Mouse (Mus musculus) left cerebral cortex, adult 18-20 months (tissue): ENCODE data around the gene Tenm4. TPM values are rescaled to one million over a fixed set of nuclear protein-coding genes. Genes with fewer than 3 reads are reported as not detected.

Source experiments
- DNase-seq, 2 experiments: peaks; one replicate each; pipeline ENCODE4 v3.0.0; 2021 to 2022; ENCODE audit warnings: low spot score in 2 of 2, mixed read lengths in 1 of 2
- total RNA-seq, 2 experiments: library from RNA; stranded (reverse); gene quantifications; 2 replicates each; pipeline ENCODE4 v1.2.3; 2021

The Tenm4 gene
- total RNA-seq, 2 experiments from 2014 or later = 126 to 135 TPM

DNA sequence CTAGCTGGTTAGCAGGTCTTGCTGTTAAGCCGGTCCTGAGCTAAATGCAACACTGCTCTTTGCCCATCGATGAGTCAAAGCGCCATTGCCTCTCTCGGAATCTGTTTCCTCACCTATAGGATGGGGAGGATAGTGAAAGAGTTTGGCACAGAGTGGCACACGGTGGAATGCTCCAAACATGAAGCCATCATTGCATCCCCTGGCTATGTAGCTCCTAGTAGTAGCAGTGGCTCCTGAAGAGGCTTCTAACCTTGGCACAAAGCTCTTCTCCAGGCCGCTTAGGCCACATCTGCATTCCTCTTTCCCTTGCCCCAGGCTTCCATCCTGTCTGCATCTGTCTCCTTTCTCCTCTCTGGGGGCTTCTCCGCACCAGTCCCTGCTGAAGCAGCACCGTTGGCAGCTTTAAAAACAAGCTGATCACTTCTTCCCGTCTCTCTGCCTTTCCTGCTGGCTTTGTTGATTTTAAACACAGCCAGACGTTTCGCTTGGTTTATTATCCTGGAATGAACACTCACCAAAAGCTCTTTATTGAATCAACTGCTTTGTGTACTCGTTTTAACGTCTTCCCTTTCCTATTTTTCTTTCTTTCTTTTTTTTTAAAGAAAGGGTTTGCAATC, 626.8 kb downstream of the Tenm4 start:
- no peak for DNase-seq

DNA sequence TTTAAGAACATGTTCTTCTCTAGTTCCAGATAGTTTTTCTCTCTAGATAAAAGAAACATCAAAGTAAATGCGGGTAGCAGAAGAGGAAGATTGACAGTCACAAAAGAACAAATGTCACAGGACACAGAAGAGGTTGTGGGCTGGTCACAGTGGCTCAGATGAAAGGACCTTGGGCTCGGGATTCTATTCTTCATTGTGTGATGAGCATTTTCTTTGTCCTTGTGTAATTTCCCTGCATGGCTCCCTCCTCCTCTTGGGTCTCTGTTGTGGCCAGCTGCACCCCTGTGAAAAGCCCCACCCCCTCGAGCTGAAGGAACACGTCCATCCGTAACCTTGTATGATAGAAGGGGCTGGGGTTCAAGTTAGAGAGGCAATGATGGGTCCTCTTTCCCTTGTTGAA, 628.8 kb downstream of the Tenm4 start:
- DNase-seq = no peak

DNA sequence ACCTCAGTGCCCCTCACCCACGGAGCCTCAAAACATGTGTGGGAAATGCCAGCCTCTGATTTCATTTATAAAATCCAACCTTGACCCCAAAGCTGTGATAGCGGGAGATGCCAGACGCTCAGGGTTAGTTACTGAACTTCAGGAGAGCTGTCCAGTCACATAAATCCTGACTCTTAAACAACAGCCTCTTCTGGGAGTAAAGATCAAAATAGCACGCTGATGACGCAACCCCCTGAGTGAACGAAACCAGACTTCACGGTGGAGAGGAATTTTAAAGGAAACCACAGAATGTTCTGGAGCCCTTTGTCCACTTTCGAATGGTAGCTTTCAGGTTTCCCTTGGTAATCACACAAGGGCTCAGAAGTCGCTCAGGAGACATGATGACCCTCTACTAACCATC, 630.3 kb downstream of the Tenm4 start:
- no peak for DNase-seq

DNA sequence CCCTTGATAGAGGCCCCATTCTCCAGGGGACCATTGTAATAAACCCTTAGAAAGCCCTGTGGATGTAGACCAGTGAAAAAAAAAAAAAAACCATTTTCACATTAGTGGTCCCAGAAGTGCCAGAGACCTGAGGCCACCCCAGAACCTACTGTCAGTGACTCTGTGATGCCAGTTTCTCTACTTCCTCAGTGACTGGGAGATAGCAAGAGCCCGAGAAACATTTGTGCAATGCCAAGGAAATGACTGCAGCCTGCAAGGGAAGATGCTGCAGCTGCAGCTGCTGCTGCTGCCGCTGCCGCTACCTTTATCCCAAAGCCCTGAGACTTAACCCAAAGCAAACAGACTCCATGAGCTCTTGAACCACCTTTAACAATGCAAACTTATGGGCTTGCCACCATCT, 631.2 kb downstream of the Tenm4 start:
- no peak for DNase-seq

DNA sequence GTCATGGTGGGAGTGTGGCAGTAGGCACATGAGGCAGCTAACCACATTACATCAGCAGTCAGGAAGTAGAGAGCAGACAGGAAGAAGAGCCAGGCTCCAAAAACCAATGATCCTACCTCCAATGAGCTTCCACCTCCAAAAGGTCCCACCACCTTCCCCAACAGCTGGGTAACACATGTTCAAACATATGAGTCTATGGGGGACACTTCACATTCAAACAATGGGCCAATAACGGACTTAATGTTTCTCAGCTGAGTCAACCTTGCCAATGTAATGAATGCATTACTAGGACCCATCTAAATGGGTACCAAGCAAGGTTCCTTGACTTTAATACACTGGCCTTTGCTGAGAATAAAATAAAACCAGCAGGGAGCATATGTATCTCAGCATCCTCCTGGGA, 635.5 kb downstream of the Tenm4 start:
- no peak for DNase-seq

DNA sequence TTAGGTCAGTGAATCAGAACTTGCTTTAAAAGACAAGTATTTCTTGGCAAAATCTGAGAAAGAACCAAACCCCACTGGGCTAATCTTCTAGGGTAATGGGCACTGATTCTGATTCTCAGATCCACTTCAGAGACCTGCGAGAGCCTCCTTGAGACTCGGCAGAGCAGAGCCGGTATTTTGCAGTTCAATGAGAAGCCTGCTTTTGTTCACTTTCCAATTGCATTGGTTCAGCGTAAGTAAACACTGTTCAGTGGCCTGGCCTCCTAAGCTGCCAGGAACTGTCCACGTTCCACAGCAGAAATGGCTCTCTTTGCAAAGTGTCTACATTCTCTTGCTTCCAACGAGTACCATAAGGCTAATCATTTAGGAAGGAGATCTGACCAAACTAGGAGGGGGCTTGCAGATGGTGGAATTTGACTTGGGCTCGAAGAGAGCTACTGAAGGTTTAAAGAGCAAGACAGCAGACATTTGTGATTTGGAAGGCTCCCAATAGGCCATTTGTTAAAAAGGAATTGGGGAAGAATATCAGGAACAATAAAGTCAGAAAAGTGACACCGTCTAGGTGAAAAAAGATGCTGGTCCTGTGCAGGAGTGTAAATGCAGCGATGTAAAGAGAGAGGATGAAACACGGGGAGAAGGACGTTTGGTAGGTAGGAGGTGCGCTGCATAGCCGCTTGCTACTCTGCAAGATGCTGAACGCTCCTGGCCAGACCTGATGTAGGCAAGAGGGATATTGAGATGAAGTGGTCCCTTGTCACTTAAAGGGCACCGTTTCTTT, 636.4 kb downstream of the Tenm4 start:
- no peak for DNase-seq

DNA sequence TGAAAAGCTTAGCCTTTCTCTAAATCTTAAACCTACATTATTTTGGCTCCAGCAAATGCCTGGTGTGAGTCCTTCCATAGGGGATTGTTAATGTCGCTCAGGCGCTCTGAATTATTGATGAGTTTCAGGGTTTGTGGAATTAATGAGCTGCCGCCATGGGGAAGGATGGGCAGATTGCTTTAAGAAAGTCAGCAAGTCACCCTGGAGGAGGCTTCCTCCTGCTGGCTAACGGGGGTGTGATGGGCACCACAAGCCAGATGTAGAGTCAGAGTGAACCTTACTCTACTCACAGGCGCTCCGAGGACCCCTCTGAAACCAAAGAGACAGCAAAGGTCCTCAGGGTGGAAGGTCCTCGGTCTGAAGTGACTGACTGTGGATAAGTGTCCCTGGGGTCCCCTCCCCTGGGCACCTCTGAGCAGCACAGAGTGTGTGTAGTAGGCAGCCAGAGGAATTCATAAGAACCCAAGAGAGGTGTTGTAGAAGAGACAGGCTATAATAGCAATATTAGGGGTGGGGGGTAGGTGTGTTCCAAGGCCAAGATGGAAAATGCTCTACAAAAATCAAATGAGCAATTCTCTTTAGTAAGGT, 637.1 kb downstream of the Tenm4 start:
- DNase-seq = no peak

DNA sequence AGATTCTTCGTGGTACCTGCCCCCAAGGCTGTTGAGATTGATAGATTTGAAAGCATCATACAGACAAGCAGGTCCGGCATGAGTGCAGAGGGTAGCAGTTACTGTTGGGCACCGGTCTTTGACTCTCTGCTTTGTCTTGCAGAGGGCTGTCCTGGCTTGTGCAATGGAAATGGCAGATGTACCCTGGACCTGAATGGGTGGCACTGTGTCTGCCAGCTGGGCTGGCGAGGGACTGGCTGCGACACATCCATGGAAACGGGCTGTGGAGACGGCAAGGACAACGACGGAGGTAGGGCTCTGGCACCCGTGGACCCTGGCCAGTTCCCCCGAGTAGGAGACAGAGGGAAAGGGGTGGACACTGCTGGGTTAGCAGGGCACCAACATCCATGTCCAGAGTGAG, 640.6 kb downstream of the Tenm4 start:
- DNase-seq = no peak

DNA sequence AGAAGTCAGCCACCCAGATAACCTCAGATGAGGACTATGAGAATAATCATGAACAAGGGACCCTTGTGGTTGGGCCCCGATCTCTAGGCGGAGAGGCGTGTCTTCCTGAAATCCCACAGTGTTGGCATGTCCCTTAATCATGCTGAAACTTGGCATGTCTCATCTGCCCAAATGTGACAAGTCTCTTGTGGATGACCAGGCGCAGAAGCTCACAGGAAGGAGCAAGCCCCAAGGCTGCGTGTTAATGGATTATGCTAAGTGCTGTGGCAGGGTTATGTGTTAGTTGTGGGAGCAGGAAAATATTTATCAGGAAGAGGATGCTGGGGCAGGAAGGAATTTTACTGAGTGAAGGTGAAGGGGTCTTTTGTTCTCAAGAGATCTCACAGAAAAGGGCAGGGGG, 642.0 kb downstream of the Tenm4 start:
- no peak for DNase-seq

DNA sequence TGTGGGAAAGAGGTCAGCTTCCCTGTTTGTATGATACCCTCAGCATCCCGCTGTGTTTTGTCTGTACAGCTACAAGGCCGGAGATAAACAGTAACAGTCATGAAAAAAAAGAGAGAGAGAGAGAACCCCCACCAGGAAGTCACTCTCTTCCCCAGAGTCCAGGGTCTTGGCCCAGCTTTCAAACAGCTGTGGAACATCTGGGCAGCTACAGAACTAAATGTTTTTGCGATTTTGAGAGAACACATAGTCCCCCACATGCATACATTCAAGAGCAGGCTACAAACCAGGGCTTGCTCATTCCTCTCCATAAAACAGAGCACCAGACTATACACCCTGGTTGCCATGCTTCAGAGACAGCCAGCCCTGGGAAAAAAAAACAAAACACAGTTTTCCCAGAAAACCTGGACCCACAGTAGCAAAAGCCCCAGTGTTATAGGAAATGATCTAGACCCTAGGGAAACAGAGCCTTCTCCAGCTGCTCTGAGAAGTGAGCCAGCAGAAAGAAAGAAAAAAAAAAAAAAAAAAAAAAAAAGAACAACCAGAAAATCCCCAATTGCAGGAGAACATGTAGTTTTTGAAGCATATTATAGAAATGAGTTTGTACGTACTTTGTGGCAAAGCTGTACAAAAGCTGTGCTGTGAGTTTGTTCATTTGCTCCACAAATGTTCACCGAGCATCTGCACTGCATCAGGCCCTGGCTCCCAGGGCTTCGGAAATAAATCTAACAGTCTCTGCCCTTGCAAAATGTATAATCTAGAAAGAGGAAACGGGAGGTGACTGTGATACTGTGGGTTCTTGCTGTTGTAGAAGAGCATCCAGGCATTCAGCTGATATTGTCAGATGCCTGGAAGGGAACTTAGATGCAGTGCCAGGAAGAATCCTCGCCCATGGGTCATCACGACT, 642.7 kb downstream of the Tenm4 start:
- no peak for DNase-seq

DNA sequence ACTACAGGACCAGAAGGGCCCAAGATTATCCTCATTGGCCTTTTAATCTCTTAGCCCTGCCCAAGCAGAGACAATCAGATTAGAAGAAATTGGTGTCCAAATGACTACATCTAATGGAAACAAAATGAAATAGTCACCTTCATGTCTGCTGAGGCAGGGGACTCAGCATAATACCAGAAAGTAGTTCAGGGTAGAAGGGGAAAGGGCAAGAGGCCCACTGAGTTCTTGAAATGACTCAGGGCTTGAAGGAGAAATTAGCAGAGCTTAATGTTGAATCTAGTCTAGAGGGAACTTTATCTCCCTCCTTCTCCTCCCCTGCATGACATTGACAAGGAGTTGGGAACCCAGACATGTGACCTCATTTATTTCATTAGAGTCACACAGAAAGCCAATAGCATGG, 643.5 kb downstream of the Tenm4 start:
- no peak for DNase-seq

DNA sequence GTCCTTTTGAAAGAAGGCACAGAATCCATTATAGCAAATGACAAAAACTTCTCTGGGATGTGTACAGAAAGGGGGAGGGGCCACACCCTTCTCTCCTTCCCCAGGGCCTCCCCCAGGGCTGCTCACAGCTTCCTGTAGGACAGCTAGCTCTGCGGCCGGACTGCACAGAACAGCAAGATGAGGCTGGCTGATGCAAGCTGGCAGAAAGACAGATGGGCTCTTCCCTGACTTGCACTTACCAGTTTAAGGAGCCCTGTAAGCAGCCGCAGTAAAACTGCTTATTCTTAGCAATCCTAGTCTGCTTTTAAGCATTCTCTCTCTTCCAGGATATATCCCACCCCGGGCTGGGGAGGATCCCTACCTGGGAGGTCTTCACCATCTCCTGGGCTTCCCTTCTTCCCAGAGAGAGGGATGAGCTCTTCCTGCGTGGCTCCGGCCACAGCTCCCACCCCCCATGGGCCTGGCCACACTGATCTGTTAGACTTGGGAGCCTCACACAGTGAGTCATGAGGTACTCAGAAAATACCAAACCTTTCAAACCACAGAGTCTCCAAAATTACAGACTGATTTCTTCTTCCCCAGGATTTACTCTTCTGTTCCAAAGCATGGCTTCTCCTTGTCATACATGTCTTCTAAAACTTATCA, 646.1 kb downstream of the Tenm4 start:
- peak; percentile 33 to 38 for DNase-seq

DNA sequence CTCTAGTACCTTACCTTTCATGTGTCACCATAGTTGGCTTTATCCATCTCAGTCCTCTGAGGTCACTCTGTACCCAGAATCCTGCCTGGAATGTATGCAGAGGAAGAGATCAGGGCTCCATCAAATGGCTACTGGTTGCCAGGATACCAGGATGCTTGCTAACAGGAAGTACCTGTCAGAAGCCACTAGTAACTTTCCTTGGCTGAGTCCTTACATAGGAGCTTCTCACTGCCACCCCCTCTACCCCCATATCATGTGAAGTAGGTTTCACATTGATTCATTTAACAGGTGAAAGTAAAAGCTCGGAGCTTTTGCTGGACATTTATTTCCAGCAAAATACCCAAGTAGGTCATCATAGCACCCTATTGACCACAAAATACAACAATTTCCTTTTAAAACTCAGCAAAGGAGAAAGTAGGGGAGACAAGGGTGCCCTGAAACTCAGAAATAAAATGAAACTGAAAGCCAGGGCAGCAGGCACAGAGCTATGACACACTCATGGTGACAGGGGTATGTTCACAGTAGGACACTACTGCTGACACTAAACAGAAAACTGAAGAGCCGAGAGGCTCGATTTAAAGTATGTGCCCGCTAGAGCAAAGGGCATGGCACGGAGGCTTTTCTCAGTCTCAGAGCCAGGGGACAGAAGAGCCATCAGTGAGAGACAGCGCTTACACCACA, 647.3 kb downstream of the Tenm4 start:
- no peak for DNase-seq

DNA sequence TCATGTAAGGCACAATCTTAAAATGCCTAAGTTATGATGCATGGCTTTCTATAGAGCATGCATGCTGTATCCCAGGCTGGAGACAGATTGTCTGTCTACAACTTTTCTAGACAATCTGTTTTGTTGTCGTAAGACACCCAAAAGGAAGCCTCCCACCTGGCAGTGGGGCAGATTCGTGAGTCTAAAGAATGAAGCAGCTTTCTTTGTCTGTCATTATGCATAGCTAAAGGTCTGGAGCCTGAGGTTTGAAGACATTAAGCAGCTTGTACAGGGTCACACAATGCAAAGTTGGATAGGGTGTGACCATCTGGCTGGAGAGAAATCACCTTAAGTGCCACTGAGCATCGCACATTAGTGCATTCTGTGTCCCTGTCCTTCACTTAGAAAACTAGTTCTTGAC, 648.5 kb downstream of the Tenm4 start:
- DNase-seq = peak in 1 of 2 experiments; percentile 36

DNA sequence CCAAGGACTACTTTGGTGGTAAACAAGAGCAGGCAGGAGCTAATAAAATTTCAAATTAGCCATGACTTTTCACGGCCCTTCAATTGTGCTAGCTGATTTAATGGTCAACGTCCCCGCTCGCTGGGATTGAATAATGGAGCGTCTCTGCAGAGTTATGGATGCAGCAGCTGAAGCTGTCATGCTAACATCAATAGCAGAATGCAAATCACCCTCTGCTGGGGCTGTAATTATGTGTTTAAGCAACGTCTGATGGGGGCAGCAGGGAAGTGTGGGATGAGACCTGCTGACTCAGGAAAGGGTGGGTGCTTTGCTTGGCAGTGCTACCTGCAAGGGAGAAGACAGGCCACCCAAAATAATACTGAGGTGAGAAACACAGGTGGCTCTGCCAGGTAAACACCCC, 649.3 kb downstream of the Tenm4 start:
- DNase-seq = no peak

DNA sequence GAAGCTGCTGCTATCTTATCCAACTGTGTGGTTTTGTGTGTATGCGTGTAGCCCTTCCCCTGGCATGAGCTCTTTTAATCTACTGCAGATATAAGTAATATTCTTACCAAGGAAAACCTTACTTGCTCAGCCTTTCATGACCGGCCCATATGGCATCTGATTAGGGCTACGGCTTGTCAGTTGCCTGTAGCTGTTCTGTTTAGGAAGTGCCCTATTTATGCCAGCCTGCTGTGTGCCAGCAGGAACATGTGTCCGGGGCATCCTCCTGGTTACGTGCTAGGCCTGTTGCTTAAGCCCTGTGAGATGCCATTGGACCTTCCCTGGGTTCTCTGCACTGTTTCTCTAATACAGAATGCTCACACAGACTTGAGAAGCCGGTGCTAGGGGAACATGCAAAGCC, 655.1 kb downstream of the Tenm4 start:
- no peak for DNase-seq

DNA sequence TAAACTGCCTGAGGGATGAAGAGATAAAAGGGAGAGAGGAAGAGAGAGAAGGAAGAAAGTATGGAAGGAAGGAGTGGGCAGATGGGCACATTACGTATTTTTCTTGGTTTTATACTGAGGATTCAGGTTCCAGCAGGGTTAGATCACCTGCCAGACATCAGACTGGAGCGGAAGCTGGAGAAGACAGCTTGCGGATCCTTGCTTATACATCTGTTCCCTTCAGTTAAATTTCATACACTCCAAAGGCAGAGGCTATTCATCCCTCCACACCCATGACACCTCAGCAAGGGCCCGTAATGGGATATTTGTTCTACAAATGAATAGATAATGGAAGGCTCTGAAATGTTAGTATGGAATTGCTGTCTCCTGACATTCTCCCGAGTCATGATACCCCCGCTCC, 655.6 kb downstream of the Tenm4 start:
- DNase-seq = no peak

DNA sequence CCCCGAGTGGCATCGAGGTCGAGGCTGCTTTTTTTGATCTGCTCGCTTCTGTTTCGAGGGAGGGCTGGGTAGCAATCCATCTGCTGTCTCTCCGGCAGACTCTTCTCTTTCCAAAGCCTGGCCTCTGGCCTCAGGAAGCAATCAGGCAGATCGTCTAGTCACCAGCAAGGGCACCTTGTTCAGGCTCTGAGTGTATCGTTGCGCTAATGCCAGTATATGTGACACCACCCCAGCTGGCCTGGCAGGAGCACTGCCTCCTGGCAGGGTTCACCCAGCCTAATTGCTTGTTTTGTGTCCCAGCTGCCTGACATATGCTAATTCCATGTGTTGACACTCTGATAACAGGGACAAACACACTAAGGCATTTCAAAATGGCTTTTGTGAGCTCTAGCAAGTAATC, 661.5 kb downstream of the Tenm4 start:
- DNase-seq = no peak

DNA sequence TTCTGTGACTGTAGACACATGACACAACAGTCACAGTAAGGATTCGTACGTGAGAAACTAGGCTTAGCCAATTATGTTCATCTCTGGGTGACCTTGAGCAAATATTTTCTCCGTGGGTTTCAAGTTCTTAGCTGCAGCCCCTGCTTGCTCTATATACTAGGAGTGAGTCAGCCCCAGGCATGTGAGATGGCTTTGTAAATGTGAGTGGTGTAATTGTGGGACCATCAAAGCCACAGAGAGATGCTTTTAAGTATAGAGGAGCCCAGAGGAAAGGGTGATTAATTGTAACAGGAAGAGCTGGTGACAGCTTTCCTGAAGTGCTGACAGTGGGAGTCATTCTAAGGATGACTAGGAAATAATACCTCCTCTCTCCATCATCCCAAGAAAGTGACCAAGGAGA, 662.0 kb downstream of the Tenm4 start:
- no peak for DNase-seq

DNA sequence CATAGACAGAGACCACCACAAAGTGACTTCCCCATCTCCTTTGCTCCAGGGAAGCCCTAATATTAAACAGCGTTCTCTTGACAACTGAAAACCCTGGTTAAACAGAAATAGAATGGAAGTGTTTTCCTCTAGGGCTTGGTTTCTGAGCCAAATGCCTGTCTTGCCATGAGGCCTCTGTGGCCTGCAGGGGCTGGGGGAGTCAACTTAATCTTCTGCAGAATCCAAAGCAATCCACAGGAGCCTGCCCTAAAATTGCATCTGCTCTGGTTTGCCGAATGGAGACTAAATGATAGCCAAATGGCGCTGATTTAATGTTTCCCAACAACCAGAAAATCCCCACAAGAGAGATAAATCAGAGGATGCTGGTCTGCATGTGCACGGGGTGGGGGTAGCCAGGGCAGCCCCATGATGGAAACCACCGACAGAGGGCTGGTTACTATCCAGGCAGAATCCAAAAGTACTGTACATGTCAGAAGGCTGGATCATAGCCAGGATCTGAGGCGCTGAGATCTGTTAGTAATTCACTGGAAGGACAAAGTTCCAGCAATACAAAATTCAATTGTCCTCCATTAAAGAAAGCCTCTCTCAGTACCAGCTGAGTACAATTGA, 663.7 kb downstream of the Tenm4 start:
- DNase-seq = no peak
